Mouse (Mus musculus) heart, postnatal 0 days (tissue): Measurements from ENCODE around the gene Myh10. TPM values are rescaled to one million over a fixed set of nuclear protein-coding genes. Genes with fewer than 3 reads are reported as not detected.

Experiments
- ATAC-seq: fragments of 200-750 bp; cut with Nextera tagmentation; 2 replicates; pipeline ENCODE4 v1.8.0; 2017; ENCODE audit warnings: low read depth, moderate number of reproducible peaks, moderate library complexity; ENCODE audit not compliant: insufficient read depth
- DNase-seq: peaks from one replicate; pipeline ENCODE4 v3.0.0-alpha.2; 2016; ENCODE audit warnings: low spot score
- H3K27ac ChIP-seq: fragments of 300-500 bp; sonication (generic); 2 replicates; pipeline ENCODE4 v1.5.1; 2014; ENCODE audit warnings: low read depth, mild to moderate bottlenecking
- H3K27me3 ChIP-seq: fragments of 300-500 bp; sonication (generic); 2 replicates; pipeline ENCODE4 v1.6.1; 2014; ENCODE audit warnings: low read length, mixed read lengths; ENCODE audit not compliant: control insufficient read depth, insufficient read depth
- H3K36me3 ChIP-seq: fragments of 300-500 bp; sonication (generic); replicated peaks from 2 replicates; pipeline ENCODE4 v1.6.1; 2014; ENCODE audit warnings: low read length, mixed read lengths; ENCODE audit not compliant: control insufficient read depth, insufficient read depth
- H3K4me1 ChIP-seq: fragments of 300-500 bp; sonication (generic); 2 replicates; pipeline ENCODE4 v1.6.1; 2014; ENCODE audit warnings: antibody characterized with exemption; ENCODE audit not compliant: control insufficient read depth, insufficient read depth
- H3K4me2 ChIP-seq: fragments of 300-500 bp; sonication (generic); 2 replicates; pipeline ENCODE4 v1.6.1; 2014; ENCODE audit warnings: low read depth, mild to moderate bottlenecking, low read length, moderate library complexity
- H3K4me3 ChIP-seq: fragments of 300-500 bp; sonication (generic); 2 replicates; pipeline ENCODE4 v1.5.1; 2014; ENCODE audit warnings: low read depth, low read length
- H3K9ac ChIP-seq: fragments of 300-500 bp; sonication (generic); replicated peaks from 2 replicates; pipeline ENCODE4 v1.6.1; 2014; ENCODE audit warnings: low read depth, low read length, mixed read lengths
- H3K9me3 ChIP-seq: fragments of 300-500 bp; sonication (generic); replicated peaks from 2 replicates; pipeline ENCODE4 v1.6.1; 2016; ENCODE audit warnings: low read length; ENCODE audit not compliant: control insufficient read depth
- CTCF ChIP-seq: IDR thresholded peaks from 2 replicates; pipeline ENCODE4 v1.5.1; 2016; ENCODE audit warnings: antibody characterized with exemption, control low read depth, low read depth
- EP300 ChIP-seq: IDR thresholded peaks from 2 replicates; pipeline ENCODE4 v1.6.1; 2016; ENCODE audit warnings: antibody characterized with exemption, low read depth
- WGBS: fragments of 180-500 bp; shearing (Covaris S2); extraction: QIAGEN DNeasy Blood & Tissue Kit; methylation state at CpG from one replicate; pipeline ENCODE4 v1.1.7; 2014; 5-methylcytosine and 5-hydroxymethylcytosine counted together
- polyA plus RNA-seq: library from polyadenylated mRNA; unstranded; fragments of >200 nt; fragmentation: Nextera tagmentation; extraction: Ambion mirVana; gene quantifications from 2 replicates; pipeline ENCODE4 v1.2.1, GENCODE M21; 2015
- total RNA-seq: library from RNA; depleted of rRNA; stranded (reverse); fragments of >200 nt; gene quantifications from 2 replicates; pipeline ENCODE4 v1.2.3, GENCODE M21; 2014; ENCODE audit warnings: low replicate concordance

The Myh10 gene
- total and polyA plus RNA-seq, 2 experiments from 2014 or later = 39.5 to 82.8 TPM

DNA sequence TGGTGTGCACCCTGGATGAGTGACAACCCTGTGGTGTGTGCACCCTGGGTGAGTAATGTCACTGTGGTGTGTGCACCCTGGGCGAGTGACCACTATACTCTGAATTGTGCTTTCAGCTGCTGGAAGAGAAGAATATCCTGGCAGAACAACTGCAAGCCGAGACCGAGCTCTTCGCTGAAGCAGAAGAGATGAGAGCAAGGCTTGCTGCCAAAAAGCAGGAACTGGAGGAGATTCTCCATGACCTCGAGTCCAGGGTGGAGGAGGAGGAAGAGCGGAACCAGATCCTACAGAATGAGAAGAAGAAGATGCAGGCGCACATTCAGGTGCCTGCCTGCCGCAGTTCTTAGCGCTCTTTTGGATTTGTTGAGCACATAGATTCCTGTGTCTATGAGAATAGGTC, 95.9 kb downstream of the Myh10 start:
- WGBS = 82% methylated on average over 9 of the region's 9 CpGs

DNA sequence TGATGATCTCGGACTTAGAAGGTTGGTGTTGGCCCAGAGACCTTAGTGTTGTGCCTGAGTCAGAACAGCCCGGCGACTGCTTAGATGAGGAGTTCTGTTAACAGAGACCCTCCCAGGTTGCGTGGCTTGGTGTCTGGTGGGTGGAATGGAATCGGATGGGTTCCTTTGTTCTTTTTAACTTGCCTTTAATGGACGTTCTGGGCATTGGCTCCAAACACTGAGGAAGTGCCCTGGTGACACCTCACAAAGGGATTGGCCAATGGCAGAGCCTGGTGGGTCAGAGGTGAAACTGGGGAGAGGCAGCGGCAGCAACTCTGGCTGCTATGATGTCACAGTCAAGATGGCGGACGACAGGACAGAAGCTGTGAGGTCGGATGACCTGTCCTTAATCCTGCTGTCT, 99.4 kb downstream of the Myh10 start:
- 88% methylated on average over 10 of the region's 10 CpGs for WGBS
- ATAC-seq = no peak

More for the DNA sequence above, 95.9 kb downstream of the Myh10 start:
- DNase-seq (no peak), ATAC-seq (no peak)
- no peak overlapping the region for H3K4me3 ChIP-seq
- H3K9me3 ChIP-seq = no peaks in the 10 kb centered on the region
- TF ChIP-seq CTCF (no peak), EP300 (no peak)
- H3K36me3 ChIP-seq = peaks cover 97% of the 10 kb centered on the region
- H3K4me1 ChIP-seq = no peaks in the 10 kb centered on the region
- H3K4me2 ChIP-seq = no peak overlapping the region
- H3K9ac ChIP-seq = no peak overlapping the region
- H3K27me3 ChIP-seq = no peaks in the 10 kb centered on the region
- H3K27ac ChIP-seq = no peak overlapping the region

DNA sequence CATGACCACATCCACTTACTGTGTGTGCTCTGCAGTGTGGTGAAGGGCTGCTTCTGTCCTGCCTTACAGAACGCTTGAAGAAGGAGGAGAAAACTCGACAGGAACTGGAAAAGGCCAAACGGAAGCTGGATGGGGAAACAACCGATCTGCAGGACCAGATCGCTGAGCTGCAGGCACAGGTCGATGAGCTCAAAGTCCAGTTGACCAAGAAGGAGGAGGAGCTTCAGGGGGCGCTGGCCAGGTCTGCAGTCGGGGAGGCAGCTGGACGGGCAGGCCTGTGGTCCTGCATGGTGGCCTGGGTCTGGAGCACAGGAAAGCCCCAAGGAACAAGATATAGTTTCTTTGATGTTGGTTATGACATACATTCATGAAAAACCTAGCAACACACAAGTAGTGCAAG, 100.4 kb downstream of the Myh10 start:
- no peak for DNase-seq
- Histone ChIP-seq H3K36me3 (peaks cover 96% of the 10 kb centered on the region), H3K9ac (no peak overlapping the region), H3K27ac (no peak overlapping the region), H3K4me2 (no peak overlapping the region), H3K4me1 (no peaks in the 10 kb centered on the region), H3K27me3 (no peaks in the 10 kb centered on the region), H3K4me3 (no peak overlapping the region), H3K9me3 (no peaks in the 10 kb centered on the region)
- TF ChIP-seq EP300 = no peak
- no peak for TF ChIP-seq CTCF
- 86% methylated on average over 9 of the region's 9 CpGs for WGBS
- no peak for ATAC-seq

More for the DNA sequence above, 99.4 kb downstream of the Myh10 start:
- H3K4me1 ChIP-seq = no peaks in the 10 kb centered on the region
- no peak overlapping the region for H3K4me2 ChIP-seq
- no peak for DNase-seq
- H3K9ac ChIP-seq = no peak overlapping the region
- H3K27me3 ChIP-seq = no peaks in the 10 kb centered on the region
- peaks cover 98% of the 10 kb centered on the region for H3K36me3 ChIP-seq
- H3K4me3 ChIP-seq = no peak overlapping the region
- H3K9me3 ChIP-seq = no peaks in the 10 kb centered on the region
- no peak overlapping the region for H3K27ac ChIP-seq
- no peak for TF ChIP-seq CTCF

DNA sequence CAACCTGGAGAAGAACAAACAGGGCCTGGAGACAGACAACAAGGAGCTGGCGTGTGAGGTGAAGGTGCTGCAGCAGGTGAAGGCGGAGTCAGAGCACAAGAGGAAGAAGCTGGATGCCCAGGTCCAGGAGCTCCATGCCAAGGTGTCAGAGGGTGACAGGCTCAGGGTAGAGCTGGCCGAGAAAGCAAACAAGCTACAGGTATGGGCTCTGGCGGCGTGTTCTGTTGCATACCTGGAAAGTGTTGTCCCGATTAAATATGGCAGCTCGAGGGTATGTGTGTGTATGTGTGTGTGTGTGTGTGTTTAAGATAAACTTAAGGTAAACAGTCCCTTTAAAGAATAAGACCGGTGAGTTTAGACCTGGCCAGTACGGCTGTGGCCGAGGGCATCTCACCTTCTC, 106.9 kb downstream of the Myh10 start:
- H3K9ac ChIP-seq = no peak overlapping the region
- TF ChIP-seq EP300 = no peak
- no peak for TF ChIP-seq CTCF

DNA sequence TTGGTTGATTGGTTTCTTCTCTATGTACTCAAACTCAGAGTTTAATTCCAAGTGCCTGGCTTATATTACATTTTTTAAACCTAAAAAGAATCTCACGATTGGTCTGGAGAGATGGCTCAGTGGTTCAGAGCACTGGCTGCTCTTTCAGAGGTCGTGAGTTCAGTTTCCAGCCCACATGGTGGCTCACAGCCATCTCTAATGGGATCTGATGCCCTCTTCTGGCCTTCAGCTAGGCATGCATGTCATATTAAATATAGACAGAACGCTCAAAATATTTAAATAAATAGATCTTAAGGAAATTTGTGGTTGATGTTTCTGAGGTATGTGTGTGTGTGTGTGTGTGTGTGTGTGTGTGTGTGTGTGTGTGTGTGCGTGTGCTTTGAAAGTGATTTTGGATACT, 113.8 kb downstream of the Myh10 start:
- Histone ChIP-seq H3K4me3 (no peak overlapping the region), H3K36me3 (peaks cover 99% of the 10 kb centered on the region), H3K4me2 (no peak overlapping the region), H3K27ac (no peak overlapping the region), H3K4me1 (no peaks in the 10 kb centered on the region), H3K9me3 (no peaks in the 10 kb centered on the region), H3K27me3 (no peaks in the 10 kb centered on the region), H3K9ac (no peak overlapping the region)
- WGBS = 64% methylated on average over 4 of the region's 4 CpGs
- ATAC-seq = no peak
- no peak for TF ChIP-seq EP300
- peak; percentile 43 for TF ChIP-seq CTCF
- DNase-seq = no peak

More for the DNA sequence above, 106.9 kb downstream of the Myh10 start:
- Histone ChIP-seq H3K27ac (no peak overlapping the region), H3K4me2 (no peak overlapping the region), H3K4me3 (no peak overlapping the region), H3K9me3 (no peaks in the 10 kb centered on the region), H3K27me3 (no peaks in the 10 kb centered on the region), H3K36me3 (peaks cover 97% of the 10 kb centered on the region), H3K4me1 (no peaks in the 10 kb centered on the region)
- WGBS = 93% methylated on average over 10 of the region's 10 CpGs
- no peak for DNase-seq
- no peak for ATAC-seq

DNA sequence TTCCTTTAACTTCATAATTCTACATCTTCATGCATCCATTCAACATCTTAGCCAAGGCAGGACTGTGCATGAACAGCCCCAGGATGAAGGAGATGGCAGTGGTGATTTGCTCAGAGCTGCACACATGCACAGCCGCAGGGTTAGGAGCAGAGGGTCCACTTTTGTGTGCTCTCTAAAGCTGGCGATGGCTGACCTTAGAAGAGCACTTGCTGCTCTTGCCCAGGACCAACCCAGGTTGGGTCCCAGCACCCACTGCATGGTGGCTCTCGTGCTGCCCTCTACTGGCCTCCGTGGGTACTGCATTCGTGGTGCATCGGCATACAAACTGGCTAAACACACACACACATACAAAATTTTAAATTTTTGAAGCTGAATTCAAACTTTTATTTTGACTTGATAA, 116.4 kb downstream of the Myh10 start:
- H3K36me3 ChIP-seq = peaks cover 98% of the 10 kb centered on the region

More for the DNA sequence above, 116.4 kb downstream of the Myh10 start:
- ATAC-seq = 0 out of 2 replicates have a peak, but pooled peaks have one; percentile 15
- Histone ChIP-seq H3K4me3 (no peak overlapping the region), H3K4me1 (no peaks in the 10 kb centered on the region), H3K9me3 (no peaks in the 10 kb centered on the region), H3K4me2 (no peak overlapping the region), H3K9ac (no peak overlapping the region), H3K27ac (no peak overlapping the region), H3K27me3 (no peaks in the 10 kb centered on the region)
- TF ChIP-seq CTCF (peak; percentile 88), EP300 (no peak)
- 38% methylated on average over 6 of the region's 6 CpGs for WGBS
- no peak for DNase-seq
